Mouse (Mus musculus): ENCODE results near the gene Rell1.

- no peak for TF ChIP-seq CTCF (IDR thresholded peaks at IDR 0.05)
- no peak for TF ChIP-seq POLR2A (IDR thresholded peaks at IDR 0.05; ENCODE audit: insufficient read depth, low read depth, low read length)
- no peak for TF ChIP-seq EP300 (IDR thresholded peaks at IDR 0.05; ENCODE audit: insufficient read depth, low read depth, low read length)
Measured at GRCm38 (mm10) chr5:63879026-63879425, 89.7 kb downstream of the Rell1 start.
